In the genomic region with DNA sequence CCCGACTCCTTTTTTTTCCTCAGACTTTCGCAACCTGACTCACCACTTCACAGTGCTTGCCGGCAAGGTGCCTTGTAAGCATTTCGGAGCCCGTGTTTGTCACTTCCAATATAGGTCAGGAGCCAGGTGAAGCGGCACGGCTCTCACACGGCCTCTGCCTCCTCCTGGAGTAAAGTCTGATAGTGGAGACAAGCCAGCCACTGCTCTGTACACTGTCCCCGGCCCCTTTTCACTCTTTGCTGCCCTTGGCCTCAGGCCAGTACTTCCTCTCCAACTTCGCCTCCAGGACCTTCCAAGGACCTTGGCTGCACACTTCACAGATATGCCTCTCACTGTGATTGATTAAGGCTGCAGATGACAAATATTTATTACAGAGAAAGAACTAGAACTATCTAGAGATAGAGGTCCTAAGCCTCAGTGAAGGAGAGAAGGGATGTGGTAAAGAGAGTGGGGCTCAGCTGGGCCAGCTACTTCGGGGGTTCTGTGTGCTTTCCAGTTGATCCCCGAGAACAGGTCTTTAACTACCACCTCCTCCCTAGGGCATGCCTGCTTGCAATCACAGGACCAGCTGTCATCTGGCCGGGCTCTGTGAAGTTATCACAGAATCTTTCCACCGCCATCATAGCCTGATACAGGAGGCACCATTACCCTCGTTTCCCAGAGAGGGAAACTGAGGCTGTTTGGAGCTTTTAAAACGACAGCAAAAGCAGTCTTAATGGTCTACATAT, we compare ENCODE assay signal across 10 mouse cellular contexts.
DNase-seq lines count a peak whose midpoint lies in the region; ATAC-seq and TF ChIP-seq lines count a peak whose summit lies in the region.
"Had no signal": no experiment of that assay in that cellular context is flagged by ENCODE, and none has a peak within 500 bp of the region (broad histone marks: within the 10 kb centered on the region; RNA-seq: fewer than 3 reads in every experiment).

No protein-coding gene starts in this region.

- TF ChIP-seq CTCF in lung, adult 2 months (IDR thresholded peaks at IDR 0.05; ENCODE audit: insufficient read depth, low read length) = no peak

- no peak for DNase-seq in heart, postnatal 25 days (ENCODE audit: low spot score)
- DNase-seq in lung, postnatal 10 days = peak; percentile 5
- DNase-seq in lung, adult 2 months = no peak
- DNase-seq in adrenal gland, postnatal 36 days = peak; percentile 61 to 63
- peak; percentile 72 for DNase-seq in retina, postnatal 1 day
- no peak for DNase-seq in spleen, postnatal 10 days (ENCODE audit: low spot score in 2 of 2)
- DNase-seq: right cerebral cortex, postnatal 14 days had no signal

- no peak overlapping the region for H3K27ac ChIP-seq in heart, embryonic 14.5 days (replicated peaks in 1 of 2; ENCODE audit: control insufficient read depth in 1 of 2, insufficient read depth in 1 of 2, low read depth in 2 of 2, low read length in 2 of 2)
- H3K27ac ChIP-seq: liver, embryonic 12.5 days had no signal

- TF ChIP-seq POLR2A in lung, adult 2 months (IDR thresholded peaks at IDR 0.05; ENCODE audit: borderline replicate concordance, extremely low read depth, low read depth, low read length) = no peak

- H3K4me2 ChIP-seq in heart, embryonic 14.5 days (ENCODE audit: low read length) = no peak overlapping the region
- H3K4me2 ChIP-seq: liver, embryonic 12.5 days had no signal

- H3K27me3 ChIP-seq in heart, embryonic 14.5 days (ENCODE audit: control insufficient read depth, insufficient read depth, low read length) = no peaks in the 10 kb centered on the region
- H3K27me3 ChIP-seq: liver, embryonic 12.5 days had no signal

- WGBS in heart, embryonic 14.5 days = 57% methylated on average over 16 of the region's 16 CpGs
- WGBS in lung, adult 2 months = 64% methylated on average over 16 of the region's 16 CpGs

- H3K9me3 ChIP-seq in heart, embryonic 14.5 days (ENCODE audit: control insufficient read depth, low read length) = peaks cover 6% of the 10 kb centered on the region; the same call in 1 of the 2 replicates
- H3K9me3 ChIP-seq: liver, embryonic 12.5 days had no signal

- H3K9ac ChIP-seq in heart, embryonic 14.5 days (ENCODE audit: low read length) = no peak overlapping the region
- H3K9ac ChIP-seq: liver, embryonic 12.5 days had no signal

- no peaks in the 10 kb centered on the region; a peak in 1 of 4 replicates for H3K4me1 ChIP-seq in heart, embryonic 14.5 days (ENCODE audit: control insufficient read depth in 2 of 2, insufficient read depth in 2 of 2, low read length in 2 of 2)
- H3K4me1 ChIP-seq in lung, adult 2 months (ENCODE audit: control insufficient read depth, insufficient read depth, low read length) = no peaks in the 10 kb centered on the region
- H3K4me1 ChIP-seq: liver, embryonic 12.5 days had no signal

- no peaks in the 10 kb centered on the region for H3K36me3 ChIP-seq in heart, embryonic 14.5 days (ENCODE audit: control insufficient read depth, insufficient read depth, low read length)
- H3K36me3 ChIP-seq: liver, embryonic 12.5 days had no signal

- intact Hi-C loops in heart, postnatal 25 days (cut with DNase I) = no loop called here

- ATAC-seq in heart, embryonic 14.5 days (ENCODE audit: insufficient number of reproducible peaks, insufficient read depth, low FRiP score, low read depth) = 0 out of 2 replicates have a peak, but pooled peaks have one; percentile 43
- ATAC-seq: hindbrain, embryonic 16.5 days; liver, embryonic 12.5 days had no signal

- no peak overlapping the region for H3K4me3 ChIP-seq in heart, embryonic 14.5 days (ENCODE audit: control insufficient read depth in 1 of 2, insufficient read depth in 1 of 2, low read depth in 1 of 2, low read length in 2 of 2)
- no peak overlapping the region for H3K4me3 ChIP-seq in lung, adult 2 months (replicated peaks; ENCODE audit: extremely low read depth, low read depth, low read length)
- H3K4me3 ChIP-seq: liver, embryonic 12.5 days had no signal

Comparison
In these comparisons a context has a peak if more than half of its experiments do, and no peak if none do; other contexts are left out.
1. DNase-seq: peak in lung, postnatal 10 days (single experiment), adrenal gland, postnatal 36 days (2 of 2) and retina, postnatal 1 day (single experiment); none in heart, postnatal 25 days (single experiment), lung, adult 2 months (single experiment) and spleen, postnatal 10 days (0 of 2).